Mouse (Mus musculus): Measurements from ENCODE around the gene Gm4969. TPM values are rescaled to one million over a fixed set of nuclear protein-coding genes. Genes with fewer than 3 reads are reported as not detected.
A peak's percentile ranks its signal among the peaks of the same experiment; 100 is the strongest.

The Gm4969 gene
- polyA plus RNA-seq, 1 experiment from 2014 or later, result 5.8 TPM

DNA sequence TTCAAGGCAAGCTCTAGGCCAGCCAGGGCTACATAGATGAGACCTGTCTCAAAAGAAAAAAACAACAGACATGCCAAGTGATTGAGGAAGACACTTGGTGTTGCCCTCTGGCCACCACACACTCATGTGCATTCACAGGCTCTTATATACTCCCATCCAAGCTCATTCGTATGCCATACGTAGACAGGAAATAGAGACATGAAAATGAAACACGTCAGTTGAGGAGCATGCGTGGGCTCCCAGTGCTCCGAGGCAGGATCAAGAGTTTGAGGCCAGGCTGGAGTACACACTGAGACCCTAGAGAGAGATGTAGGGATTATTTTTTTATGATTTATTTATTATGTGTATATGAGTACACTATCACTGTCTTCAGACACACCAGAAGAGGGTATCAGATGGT is 11.2 kb upstream of the Gm4969 start:
- Histone ChIP-seq H3K27me3 (ENCODE audit: control insufficient read depth, insufficient read depth, low read length) (no peaks in the 10 kb centered on the region), H3K9me3 (ENCODE audit: control insufficient read depth, low read length) (no peaks in the 10 kb centered on the region), H3K4me1 (ENCODE audit: control insufficient read depth, insufficient read depth, low read length) (peaks cover 9% of the 10 kb centered on the region; the same call in 1 of the 2 replicates), H3K4me3 (replicated peaks; ENCODE audit: low read depth, low read length) (no peak overlapping the region), H3K27ac (replicated peaks; ENCODE audit: low read depth, low read length) (no peak overlapping the region), H3K36me3 (ENCODE audit: control insufficient read depth, insufficient read depth, low read length) (peaks cover 5% of the 10 kb centered on the region; the same call in 1 of the 2 replicates), H3K4me2 (ENCODE audit: low read length) (no peak overlapping the region), H3K9ac (replicated peaks; ENCODE audit: low read length) (no peak overlapping the region)
- no peak for DNase-seq
- no peak for ATAC-seq (ENCODE audit: low FRiP score, low TSS enrichment)
- 95% methylated on average over 5 of the region's 5 CpGs for WGBS

DNA sequence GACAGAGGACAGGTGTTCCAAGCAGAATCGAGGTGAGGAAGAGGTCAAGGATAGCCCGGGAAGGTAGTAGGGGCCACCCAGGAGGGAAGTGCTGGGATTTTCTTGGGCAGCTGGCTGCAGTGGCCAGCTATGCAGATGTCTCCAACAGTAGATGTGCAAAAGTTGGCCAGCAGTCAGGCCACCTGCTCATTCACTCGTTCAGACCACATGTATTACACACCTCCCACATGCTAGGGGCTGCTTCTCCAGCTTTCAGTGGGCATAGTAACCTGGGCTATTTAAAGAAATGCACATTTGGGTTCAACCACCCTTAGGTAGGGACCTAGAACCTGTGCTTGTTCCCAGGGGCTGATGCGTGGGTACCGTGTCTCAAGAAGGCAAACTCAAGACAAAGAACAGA is 9.6 kb upstream of the Gm4969 start:
- H3K4me3 ChIP-seq (replicated peaks; ENCODE audit: low read depth, low read length), result no peak overlapping the region
- no peak for DNase-seq
- H3K36me3 ChIP-seq (ENCODE audit: control insufficient read depth, insufficient read depth, low read length), result peaks cover 5% of the 10 kb centered on the region; the same call in 1 of the 2 replicates
- H3K9me3 ChIP-seq (ENCODE audit: control insufficient read depth, low read length), result no peaks in the 10 kb centered on the region
- H3K9ac ChIP-seq (replicated peaks; ENCODE audit: low read length), result no peak overlapping the region
- no peak overlapping the region for H3K27ac ChIP-seq (replicated peaks; ENCODE audit: low read depth, low read length)
- no peak overlapping the region for H3K4me2 ChIP-seq (ENCODE audit: low read length)
- no peaks in the 10 kb centered on the region for H3K27me3 ChIP-seq (ENCODE audit: control insufficient read depth, insufficient read depth, low read length)
- 98% methylated on average over 5 of the region's 5 CpGs for WGBS
- ATAC-seq (ENCODE audit: low FRiP score, low TSS enrichment), result no peak
- peaks cover 9% of the 10 kb centered on the region; the same call in 1 of the 2 replicates for H3K4me1 ChIP-seq (ENCODE audit: control insufficient read depth, insufficient read depth, low read length)

DNA sequence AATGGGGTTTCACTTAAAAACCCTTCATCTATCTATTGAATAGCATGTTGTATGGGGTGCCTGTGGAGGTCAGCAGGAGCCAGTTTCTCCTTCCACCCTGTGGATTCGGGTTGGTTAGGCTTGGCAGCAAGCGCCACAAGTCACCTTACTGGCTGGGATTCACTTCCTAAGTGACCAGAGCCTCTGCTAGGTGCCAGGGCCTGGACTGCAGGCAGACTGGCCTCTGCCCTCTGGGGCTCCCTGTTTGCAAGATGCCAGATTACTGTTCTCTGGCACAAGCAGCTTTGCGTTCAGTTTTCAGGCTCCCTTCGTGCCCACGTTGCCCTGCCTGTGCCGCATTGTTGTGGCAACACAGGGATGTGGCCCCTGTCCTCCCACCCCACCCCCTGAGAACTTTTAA is 6.5 kb upstream of the Gm4969 start:
- Histone ChIP-seq H3K27me3 (ENCODE audit: control insufficient read depth, insufficient read depth, low read length) (no peaks in the 10 kb centered on the region), H3K4me1 (ENCODE audit: control insufficient read depth, insufficient read depth, low read length) (peaks cover 6% of the 10 kb centered on the region), H3K36me3 (ENCODE audit: control insufficient read depth, insufficient read depth, low read length) (peaks cover 5% of the 10 kb centered on the region; the same call in 1 of the 2 replicates), H3K4me2 (ENCODE audit: low read length) (no peak overlapping the region), H3K9me3 (ENCODE audit: control insufficient read depth, low read length) (no peaks in the 10 kb centered on the region), H3K4me3 (replicated peaks; ENCODE audit: low read depth, low read length) (no peak overlapping the region), H3K27ac (replicated peaks; ENCODE audit: low read depth, low read length) (no peak overlapping the region), H3K9ac (replicated peaks; ENCODE audit: low read length) (no peak overlapping the region)
- DNase-seq, result no peak
- 91% methylated on average over 6 of the region's 6 CpGs for WGBS
- no peak for ATAC-seq (ENCODE audit: low FRiP score, low TSS enrichment)

DNA sequence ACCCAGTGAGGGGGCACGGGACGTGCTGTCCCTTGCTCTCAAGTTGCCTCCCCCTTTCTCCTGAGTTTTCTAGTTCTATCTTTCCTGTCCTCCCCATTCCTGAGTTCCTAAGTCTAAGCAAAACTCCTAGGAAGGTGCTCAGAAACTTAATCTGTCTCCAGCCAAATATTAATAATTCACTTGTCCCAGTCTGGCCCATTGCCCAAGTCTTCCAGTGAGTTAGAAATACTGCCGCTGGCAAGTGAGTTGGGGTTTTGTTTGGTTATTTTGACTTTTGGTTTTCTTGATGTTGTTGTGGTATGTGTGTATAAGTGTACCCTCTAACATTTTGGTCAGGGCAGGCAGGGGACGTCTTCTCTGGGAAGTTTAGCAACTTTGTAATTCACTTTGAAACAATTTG is 3.5 kb upstream of the Gm4969 start:
- Histone ChIP-seq H3K9ac (replicated peaks; ENCODE audit: low read length) (no peak overlapping the region), H3K4me3 (replicated peaks; ENCODE audit: low read depth, low read length) (no peak overlapping the region), H3K27me3 (ENCODE audit: control insufficient read depth, insufficient read depth, low read length) (no peaks in the 10 kb centered on the region), H3K4me1 (ENCODE audit: control insufficient read depth, insufficient read depth, low read length) (peaks cover 6% of the 10 kb centered on the region), H3K36me3 (ENCODE audit: control insufficient read depth, insufficient read depth, low read length) (peaks cover 4% of the 10 kb centered on the region; the same call in 1 of the 2 replicates), H3K9me3 (ENCODE audit: control insufficient read depth, low read length) (no peaks in the 10 kb centered on the region), H3K4me2 (ENCODE audit: low read length) (no peak overlapping the region), H3K27ac (replicated peaks; ENCODE audit: low read depth, low read length) (no peak overlapping the region)
- DNase-seq (no peak), ATAC-seq (ENCODE audit: low FRiP score, low TSS enrichment) (no peak)
- 93% methylated on average over 4 of the region's 4 CpGs for WGBS

DNA sequence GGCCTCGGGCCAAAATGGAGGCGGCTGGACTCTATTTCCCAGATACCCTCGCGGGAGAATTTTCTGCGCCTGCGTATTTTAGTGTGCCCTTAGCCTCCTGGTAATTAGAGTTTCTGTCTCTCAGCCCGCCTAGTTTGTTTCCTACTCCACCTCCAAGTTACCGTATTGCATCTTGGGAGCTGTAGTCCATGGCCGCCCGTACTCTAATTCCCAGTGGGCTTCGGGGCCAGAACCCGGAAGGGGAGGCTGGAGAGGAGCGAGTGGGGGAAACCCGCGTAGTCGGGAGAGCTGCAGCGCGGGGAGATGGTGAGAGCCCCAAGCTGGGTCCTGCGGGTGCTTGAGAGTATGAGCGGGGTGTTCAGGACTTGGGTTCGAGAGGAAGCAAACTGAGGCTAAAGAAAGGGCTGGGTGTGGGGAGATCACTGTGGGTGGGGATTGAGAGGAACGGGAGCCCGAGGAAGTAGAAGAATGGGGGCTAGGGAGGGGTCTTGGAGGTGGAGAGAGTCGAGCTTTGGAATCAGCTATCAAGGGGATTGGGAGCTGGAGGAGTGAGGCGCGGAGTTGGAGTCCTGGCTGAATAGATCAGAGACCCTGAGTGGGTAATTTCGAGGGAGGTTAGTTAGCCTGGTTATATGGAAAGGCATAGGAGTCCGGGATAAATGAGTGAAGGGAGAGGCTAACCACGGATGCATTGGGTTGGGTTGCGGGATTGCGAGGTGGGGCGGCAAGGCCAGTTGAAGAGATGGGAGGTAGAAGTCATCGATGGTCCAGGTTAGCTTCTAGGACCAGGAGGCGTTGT is 1.7 kb upstream of the Gm4969 start, which contains the start of gene Fbxo46:
Fbxo46 (plus strand) TSS at position 229 of the 799 bp plus-strand sequence.
- Histone ChIP-seq H3K4me1 (ENCODE audit: control insufficient read depth, insufficient read depth, low read length) (peaks cover 6% of the 10 kb centered on the region), H3K9ac (replicated peaks; ENCODE audit: low read length) (peak within 1 kb of the TSS; percentile 73), H3K9me3 (ENCODE audit: control insufficient read depth, low read length) (no peaks in the 10 kb centered on the region), H3K4me2 (ENCODE audit: low read length) (peak within 1 kb of the TSS; percentile 85), H3K4me3 (replicated peaks; ENCODE audit: low read depth, low read length) (peak within 1 kb of the TSS; percentile 60), H3K27me3 (ENCODE audit: control insufficient read depth, insufficient read depth, low read length) (no peaks in the 10 kb centered on the region), H3K36me3 (ENCODE audit: control insufficient read depth, insufficient read depth, low read length) (no peaks in the 10 kb centered on the region), H3K27ac (replicated peaks; ENCODE audit: low read depth, low read length) (peak within 1 kb of the TSS; percentile 53; the same call in 1 of the 2 replicates)
- WGBS, result 3% methylated on average over 34 of the region's 34 CpGs
- DNase-seq, result peak; percentile 98
- peak; percentile 94 for ATAC-seq (ENCODE audit: low FRiP score, low TSS enrichment)

DNA sequence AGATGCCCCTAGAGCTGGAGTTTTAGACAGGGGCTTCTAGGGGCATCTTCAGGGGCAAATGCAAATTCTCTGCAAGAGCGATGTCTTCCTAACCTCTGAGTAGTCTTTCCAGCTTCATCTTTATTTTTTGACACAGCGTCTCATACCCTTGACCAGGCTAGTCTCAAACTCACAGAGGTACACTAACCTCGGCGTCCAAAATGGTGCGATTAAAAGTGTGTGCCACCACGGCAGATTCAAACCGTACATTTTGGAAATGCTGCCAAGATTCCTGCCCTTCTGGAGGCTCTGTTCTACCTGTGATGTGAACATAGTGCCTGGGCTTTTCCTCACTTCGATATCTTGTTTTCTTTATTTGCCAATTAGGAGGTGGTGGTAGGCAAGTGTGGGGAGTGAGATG is 915 bp upstream of the Gm4969 start:
- H3K4me3 ChIP-seq (replicated peaks; ENCODE audit: low read depth, low read length), result no peak overlapping the region
- H3K36me3 ChIP-seq (ENCODE audit: control insufficient read depth, insufficient read depth, low read length), result no peaks in the 10 kb centered on the region
- H3K27ac ChIP-seq (replicated peaks; ENCODE audit: low read depth, low read length), result no peak overlapping the region
- WGBS, result 91% methylated on average over 8 of the region's 8 CpGs
- ATAC-seq (ENCODE audit: low FRiP score, low TSS enrichment) (peak; percentile 9; the same call in 1 of the 2 replicates), DNase-seq (no peak)
- H3K9ac ChIP-seq (replicated peaks; ENCODE audit: low read length), result no peak overlapping the region
- no peaks in the 10 kb centered on the region for H3K27me3 ChIP-seq (ENCODE audit: control insufficient read depth, insufficient read depth, low read length)
- peaks cover 6% of the 10 kb centered on the region for H3K4me1 ChIP-seq (ENCODE audit: control insufficient read depth, insufficient read depth, low read length)
- no peak overlapping the region for H3K4me2 ChIP-seq (ENCODE audit: low read length)
- no peaks in the 10 kb centered on the region for H3K9me3 ChIP-seq (ENCODE audit: control insufficient read depth, low read length)

DNA sequence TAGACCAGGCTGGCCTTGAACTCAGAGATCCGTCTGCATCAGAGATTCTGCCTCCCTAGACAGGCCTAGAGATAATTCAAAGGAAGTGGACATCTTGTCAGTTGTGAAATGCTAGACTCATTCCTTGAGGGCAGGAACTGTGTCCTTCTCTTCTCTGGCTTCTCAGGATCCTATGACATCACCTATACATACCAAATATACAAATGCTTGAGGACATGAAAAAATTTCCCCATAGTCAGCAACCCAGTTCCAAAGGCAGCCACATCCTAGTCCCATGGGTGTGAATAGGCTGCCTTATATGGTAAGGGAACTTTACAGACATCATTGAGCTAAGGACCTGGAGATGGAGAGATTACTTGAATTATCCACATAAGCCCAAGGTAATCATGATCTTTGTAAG is 8.6 kb downstream of the Gm4969 start:
- Histone ChIP-seq H3K4me2 (ENCODE audit: low read length) (no peak overlapping the region), H3K4me3 (replicated peaks; ENCODE audit: low read depth, low read length) (no peak overlapping the region), H3K9me3 (ENCODE audit: control insufficient read depth, low read length) (no peaks in the 10 kb centered on the region), H3K4me1 (ENCODE audit: control insufficient read depth, insufficient read depth, low read length) (no peaks in the 10 kb centered on the region), H3K27ac (replicated peaks; ENCODE audit: low read depth, low read length) (no peak overlapping the region), H3K27me3 (ENCODE audit: control insufficient read depth, insufficient read depth, low read length) (no peaks in the 10 kb centered on the region), H3K36me3 (ENCODE audit: control insufficient read depth, insufficient read depth, low read length) (no peaks in the 10 kb centered on the region), H3K9ac (replicated peaks; ENCODE audit: low read length) (no peak overlapping the region)
- DNase-seq (no peak), ATAC-seq (ENCODE audit: low FRiP score, low TSS enrichment) (no peak)
- 88% methylated on average over 1 of the region's 1 CpGs for WGBS

DNA sequence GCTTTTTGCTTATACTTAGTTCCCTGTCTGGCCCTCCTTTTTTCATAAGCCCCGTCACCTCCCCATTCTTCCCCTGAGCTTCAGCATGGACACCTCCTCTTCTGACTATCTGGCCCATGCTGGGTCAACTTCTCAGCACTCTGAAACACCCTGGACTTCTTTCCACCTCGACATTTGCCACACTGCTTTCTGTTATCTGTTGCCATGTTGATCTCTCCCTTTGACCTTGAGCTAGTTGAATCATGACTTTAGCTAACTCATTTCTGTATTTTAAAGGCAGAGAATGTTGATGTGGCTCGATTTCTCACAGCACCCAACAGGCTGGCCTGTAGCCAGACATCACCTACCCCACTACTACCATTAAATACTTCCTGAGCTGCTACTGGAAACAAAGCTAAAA is 10.7 kb downstream of the Gm4969 start:
- DNase-seq (no peak), ATAC-seq (ENCODE audit: low FRiP score, low TSS enrichment) (no peak)
- WGBS, result 64% methylated on average over 3 of the region's 3 CpGs
- H3K4me2 ChIP-seq (ENCODE audit: low read length), result no peak overlapping the region
- H3K27me3 ChIP-seq (ENCODE audit: control insufficient read depth, insufficient read depth, low read length), result no peaks in the 10 kb centered on the region
- no peaks in the 10 kb centered on the region for H3K9me3 ChIP-seq (ENCODE audit: control insufficient read depth, low read length)
- H3K4me1 ChIP-seq (ENCODE audit: control insufficient read depth, insufficient read depth, low read length), result no peaks in the 10 kb centered on the region
- H3K36me3 ChIP-seq (ENCODE audit: control insufficient read depth, insufficient read depth, low read length), result no peaks in the 10 kb centered on the region
- no peak overlapping the region for H3K4me3 ChIP-seq (replicated peaks; ENCODE audit: low read depth, low read length)
- H3K27ac ChIP-seq (replicated peaks; ENCODE audit: low read depth, low read length), result no peak overlapping the region
- H3K9ac ChIP-seq (replicated peaks; ENCODE audit: low read length), result no peak overlapping the region

DNA sequence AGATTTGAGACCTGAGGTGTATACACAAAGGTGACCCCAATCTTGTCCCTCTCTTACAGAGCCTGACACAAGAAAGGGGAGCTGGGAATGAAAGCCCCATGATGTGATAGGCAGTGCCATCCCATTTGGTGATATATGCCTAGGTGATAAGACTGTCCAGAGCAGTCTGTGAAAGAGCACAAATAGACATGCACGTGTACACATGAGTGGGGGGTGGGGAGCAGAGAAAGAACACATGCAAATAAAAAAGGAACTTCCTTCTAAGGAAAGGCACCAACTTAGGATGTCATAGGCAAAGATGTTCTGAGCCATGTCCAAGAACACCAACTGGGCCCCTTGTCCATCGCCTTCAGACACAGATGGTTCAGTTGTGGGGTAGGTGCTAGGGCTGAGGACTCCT is 13.7 kb downstream of the Gm4969 start:
- DNase-seq (no peak), ATAC-seq (ENCODE audit: low FRiP score, low TSS enrichment) (no peak)
- no peak overlapping the region for H3K4me2 ChIP-seq (ENCODE audit: low read length)
- H3K27ac ChIP-seq (replicated peaks; ENCODE audit: low read depth, low read length), result no peak overlapping the region
- H3K9ac ChIP-seq (replicated peaks; ENCODE audit: low read length), result no peak overlapping the region
- H3K36me3 ChIP-seq (ENCODE audit: control insufficient read depth, insufficient read depth, low read length), result no peaks in the 10 kb centered on the region
- no peaks in the 10 kb centered on the region for H3K9me3 ChIP-seq (ENCODE audit: control insufficient read depth, low read length)
- 75% methylated on average over 2 of the region's 2 CpGs for WGBS
- no peak overlapping the region for H3K4me3 ChIP-seq (replicated peaks; ENCODE audit: low read depth, low read length)
- H3K4me1 ChIP-seq (ENCODE audit: control insufficient read depth, insufficient read depth, low read length), result no peaks in the 10 kb centered on the region
- H3K27me3 ChIP-seq (ENCODE audit: control insufficient read depth, insufficient read depth, low read length), result no peaks in the 10 kb centered on the region
